Mouse (Mus musculus) bone marrow, adult 2 months (tissue): ENCODE results near the gene Myo16.

Experiments
- CTCF ChIP-seq: fragments of 200-500 bp; IDR thresholded peaks from 2 replicates; pipeline ENCODE4 v1.5.1; 2011; ENCODE audit warnings: low read length, control low read depth; ENCODE audit not compliant: control insufficient read depth, insufficient read depth
- POLR2A ChIP-seq: fragments of 200-500 bp; IDR thresholded peaks from 2 replicates; pipeline ENCODE4 v1.6.1; 2011; ENCODE audit warnings: low read depth, mild to moderate bottlenecking, control low read depth, low read length, borderline replicate concordance; ENCODE audit not compliant: control insufficient read depth

GRCm38 (mm10) chr8:10151692-10152247, 1.9 kb upstream of the Myo16 start:
- TF ChIP-seq POLR2A (no peak), CTCF (no peak)
